Mouse (Mus musculus): Measurements from ENCODE around the gene Trpm3.

Gene Trpm3

DNA sequence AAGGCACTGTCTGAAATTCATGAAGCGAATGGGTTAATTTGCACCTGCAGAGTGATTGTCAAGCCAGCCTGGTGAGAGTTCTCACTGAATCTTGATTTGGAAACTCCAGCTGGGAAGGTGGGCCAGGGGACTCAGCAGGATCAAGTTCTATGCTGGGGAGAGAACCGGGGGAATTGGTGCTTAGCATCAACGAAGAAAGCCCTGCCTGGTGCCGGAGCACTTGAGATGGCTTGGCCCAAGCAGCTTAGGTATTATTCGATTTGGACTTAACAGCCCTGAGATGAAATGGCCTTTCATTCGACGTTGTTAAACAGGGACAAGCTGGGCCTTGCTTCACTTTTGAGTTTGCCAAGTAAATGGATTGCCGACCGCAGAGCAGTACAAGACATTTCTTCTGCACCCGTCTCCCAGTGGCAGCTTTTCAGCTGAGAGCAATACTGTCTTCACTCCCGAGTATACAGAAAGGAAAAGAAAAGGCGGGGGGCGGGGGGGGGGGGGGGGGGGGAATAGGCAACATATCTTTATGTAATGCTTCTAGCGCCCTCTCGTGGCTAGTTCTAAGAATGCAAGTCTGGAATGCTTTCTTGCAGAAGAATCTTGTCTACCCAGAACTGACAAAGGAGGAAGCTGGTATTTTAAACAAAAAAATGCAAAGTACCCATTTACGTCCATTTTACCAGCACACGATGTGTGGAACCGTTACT is 165.3 kb downstream of the Trpm3 start:
- DNase-seq (ENCODE audit: low spot score in 2 of 2): peak; percentile 92 to 95

DNA sequence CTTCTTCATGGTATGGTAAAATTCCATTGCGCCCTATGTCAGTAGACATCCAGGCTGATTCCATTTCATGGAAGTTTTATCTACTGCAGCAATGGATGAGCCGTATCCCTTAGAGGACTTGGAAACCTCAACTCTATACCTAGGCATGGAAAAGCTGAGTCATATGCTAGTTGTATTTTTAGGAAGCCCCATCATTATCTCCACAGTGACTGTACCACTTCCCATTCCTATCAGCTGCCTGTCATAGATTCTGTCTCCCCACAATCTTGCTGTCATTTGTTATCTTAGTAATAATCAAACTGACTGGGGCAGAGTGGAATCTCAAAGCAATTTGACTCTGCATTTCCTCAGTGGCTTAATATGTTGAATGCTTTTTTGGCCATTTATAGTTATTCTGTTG is 169.2 kb downstream of the Trpm3 start:
- no peak for DNase-seq (ENCODE audit: low spot score in 2 of 2)

DNA sequence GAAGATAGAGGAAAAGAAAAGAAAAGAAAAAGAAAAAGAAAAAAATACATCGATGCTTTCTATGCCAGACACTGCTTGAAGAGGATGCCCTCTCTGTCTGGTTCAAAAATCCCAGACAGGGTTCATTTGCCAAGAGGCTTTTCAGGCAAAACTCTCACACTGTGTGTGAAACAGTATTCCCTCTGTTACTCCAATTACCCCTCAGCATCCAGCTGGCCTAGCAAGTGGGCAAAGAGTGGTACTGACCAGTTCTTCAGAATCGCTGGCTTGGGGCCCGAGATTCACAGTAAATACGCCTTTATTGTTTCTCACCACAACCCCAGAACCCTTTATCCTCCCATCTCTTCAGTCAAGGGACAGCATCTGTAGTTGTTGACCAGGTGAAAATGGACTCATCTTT is 178.5 kb downstream of the Trpm3 start:
- DNase-seq (ENCODE audit: low spot score in 2 of 2): peak; percentile 68 to 69

GRCm38 (mm10) chr19:22326813-22327212 is 188.0 kb downstream of the Trpm3 start:
- no peak for DNase-seq (ENCODE audit: low spot score in 2 of 2)

DNA sequence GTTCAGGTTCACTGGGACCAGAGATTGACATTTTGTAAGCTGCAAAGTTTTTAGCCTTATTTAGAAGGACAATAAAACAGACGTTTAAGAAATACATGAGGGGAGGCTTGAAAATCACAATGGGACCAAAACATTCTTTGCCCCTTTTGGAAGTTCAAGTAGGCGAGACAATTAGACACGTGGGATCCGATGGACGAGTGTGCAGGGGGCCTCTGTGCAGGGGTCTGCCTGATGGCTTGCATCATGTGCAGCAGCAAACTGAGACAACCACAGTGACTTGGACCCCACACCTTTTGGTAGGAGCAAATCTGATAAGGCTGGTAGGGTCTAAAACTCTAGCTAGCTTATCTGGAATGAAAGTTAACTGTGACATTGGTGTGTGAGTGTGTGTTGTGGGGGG is 188.4 kb downstream of the Trpm3 start:
- no peak for DNase-seq (ENCODE audit: low spot score in 2 of 2)

- DNase-seq (ENCODE audit: low spot score in 2 of 2): no peak
Observed at GRCm38 (mm10) chr19:22336278-22336677, 197.4 kb downstream of the Trpm3 start.

DNA sequence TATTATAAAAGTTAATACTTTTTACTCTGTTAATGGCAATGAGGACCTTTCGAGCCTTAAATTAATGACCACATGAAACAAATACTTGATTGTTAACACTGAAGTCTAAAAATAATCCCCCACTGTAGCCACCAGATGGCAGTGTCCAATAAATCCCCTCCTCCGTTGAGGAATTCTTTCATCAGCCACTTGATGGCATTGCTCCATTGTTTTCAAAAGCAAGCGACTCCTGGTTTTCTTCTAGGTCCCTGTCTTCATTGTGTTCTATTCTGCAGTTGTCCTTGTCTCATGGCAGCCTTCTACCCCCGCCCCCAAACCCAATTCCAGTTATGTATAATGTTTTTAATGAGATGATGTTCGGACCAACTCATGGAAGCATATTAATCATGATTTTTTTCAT is 198.6 kb downstream of the Trpm3 start:
- DNase-seq (ENCODE audit: low spot score in 2 of 2): peak; percentile 60 to 70

DNA sequence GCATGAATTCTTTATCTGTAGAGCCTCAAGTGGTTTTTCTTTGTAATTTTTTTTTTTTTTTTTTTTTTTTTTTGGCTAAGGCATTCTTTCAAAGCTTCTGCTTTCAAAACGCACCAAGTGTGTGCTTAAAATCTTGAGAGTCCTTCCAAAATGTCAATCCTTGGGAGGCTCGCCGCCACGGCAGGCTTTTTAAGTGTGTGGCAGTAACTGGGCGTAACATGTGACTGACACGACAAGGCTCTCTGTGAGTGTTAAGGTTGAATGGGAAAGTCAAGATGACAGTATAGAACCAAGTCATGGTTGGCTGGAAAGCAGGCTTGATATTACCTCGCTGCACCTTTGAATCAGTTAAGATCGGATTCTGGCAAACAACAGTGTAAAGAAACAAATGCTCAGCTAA is 200.1 kb downstream of the Trpm3 start:
- DNase-seq (ENCODE audit: low spot score in 2 of 2): no peak

DNA sequence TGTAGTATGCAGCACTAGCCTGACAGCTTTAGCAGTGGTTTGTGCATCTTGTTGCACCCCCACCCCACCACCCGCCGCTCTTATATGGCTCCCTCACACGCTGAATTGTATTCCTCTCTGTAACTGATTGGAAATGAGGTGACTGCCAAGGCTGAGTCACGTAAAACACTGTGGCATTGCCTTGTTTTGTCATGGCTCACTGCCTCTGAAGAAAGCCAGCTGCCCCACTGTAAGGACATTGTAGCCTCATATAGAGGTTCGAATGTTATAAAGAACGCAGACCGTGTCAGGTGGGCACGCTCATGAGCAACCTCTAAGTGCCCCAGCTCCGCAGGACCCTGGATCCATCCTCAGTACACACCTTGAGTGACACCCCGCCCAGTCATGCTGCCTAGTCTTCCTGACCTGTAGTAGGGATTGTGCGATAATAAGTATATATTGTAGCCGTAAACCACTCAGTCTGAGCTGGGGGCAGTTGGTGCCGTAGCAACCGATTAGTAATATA is 215.2 kb downstream of the Trpm3 start:
- DNase-seq (ENCODE audit: low spot score in 2 of 2): no peak

DNA sequence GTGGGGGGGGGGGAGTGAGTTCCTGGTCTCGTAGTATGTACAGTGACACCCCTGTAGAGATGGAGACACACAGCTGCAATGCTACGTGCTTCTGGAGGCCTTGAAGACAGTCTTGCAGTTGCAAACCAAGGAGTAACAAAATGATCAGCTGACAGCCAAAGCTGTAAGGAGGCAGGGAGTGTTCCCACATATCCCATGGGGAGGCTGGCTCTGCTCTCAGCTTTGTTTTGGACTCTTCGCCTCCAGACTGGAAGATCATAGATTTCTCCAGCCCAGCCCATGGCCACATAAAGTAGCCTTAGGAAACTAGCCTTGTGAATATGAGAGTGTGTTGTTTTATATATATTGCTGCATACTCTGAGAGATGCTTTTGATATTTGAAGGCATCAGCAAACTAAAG is 248.0 kb downstream of the Trpm3 start:
- no peak for DNase-seq (ENCODE audit: low spot score in 2 of 2)

DNA sequence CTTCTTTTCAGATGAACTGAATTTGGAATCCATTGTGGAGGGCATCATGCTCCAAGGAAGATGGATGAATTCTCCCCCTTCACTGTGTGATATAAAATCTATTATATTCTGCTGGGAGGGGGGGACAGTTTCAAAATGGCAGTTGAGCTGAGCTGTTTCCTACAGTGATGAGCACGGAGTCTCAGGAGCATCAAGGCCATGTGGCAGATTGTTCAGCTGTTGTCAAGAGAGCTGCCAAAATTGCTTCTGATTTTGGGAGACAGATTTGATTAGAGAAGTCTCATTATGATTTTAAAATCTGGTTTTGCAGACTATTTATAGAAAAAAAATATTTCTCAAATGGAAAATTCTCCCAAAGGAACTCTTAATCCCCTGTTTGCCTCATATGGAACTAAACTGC is 255.9 kb downstream of the Trpm3 start:
- DNase-seq (ENCODE audit: low spot score in 2 of 2): no peak

- DNase-seq (ENCODE audit: low spot score in 2 of 2): no peak
Observed at GRCm38 (mm10) chr19:22404049-22404448, 265.2 kb downstream of the Trpm3 start.

GRCm38 (mm10) chr19:22418239-22418638 is 279.4 kb downstream of the Trpm3 start:
- no peak for DNase-seq (ENCODE audit: low spot score in 2 of 2)

DNA sequence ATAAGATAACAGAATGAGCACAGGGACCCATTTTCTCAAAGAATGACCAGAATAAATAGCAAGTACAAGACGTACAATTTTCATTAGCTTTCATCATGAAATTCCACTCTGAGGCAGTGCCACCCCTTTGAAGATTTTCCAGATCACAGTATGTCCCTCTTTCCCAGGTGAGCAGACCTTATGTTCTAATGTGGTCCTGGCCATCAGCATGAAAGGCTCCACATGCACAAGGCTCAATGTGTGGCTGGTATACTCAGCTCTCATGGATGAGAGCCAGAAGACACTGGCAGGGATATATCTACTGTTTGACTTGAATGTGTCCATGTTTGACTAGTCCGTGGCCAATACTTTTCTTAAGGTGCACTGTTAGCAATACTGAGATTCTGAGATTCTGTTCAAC is 298.4 kb downstream of the Trpm3 start:
- no peak for DNase-seq (ENCODE audit: low spot score in 2 of 2)

DNA sequence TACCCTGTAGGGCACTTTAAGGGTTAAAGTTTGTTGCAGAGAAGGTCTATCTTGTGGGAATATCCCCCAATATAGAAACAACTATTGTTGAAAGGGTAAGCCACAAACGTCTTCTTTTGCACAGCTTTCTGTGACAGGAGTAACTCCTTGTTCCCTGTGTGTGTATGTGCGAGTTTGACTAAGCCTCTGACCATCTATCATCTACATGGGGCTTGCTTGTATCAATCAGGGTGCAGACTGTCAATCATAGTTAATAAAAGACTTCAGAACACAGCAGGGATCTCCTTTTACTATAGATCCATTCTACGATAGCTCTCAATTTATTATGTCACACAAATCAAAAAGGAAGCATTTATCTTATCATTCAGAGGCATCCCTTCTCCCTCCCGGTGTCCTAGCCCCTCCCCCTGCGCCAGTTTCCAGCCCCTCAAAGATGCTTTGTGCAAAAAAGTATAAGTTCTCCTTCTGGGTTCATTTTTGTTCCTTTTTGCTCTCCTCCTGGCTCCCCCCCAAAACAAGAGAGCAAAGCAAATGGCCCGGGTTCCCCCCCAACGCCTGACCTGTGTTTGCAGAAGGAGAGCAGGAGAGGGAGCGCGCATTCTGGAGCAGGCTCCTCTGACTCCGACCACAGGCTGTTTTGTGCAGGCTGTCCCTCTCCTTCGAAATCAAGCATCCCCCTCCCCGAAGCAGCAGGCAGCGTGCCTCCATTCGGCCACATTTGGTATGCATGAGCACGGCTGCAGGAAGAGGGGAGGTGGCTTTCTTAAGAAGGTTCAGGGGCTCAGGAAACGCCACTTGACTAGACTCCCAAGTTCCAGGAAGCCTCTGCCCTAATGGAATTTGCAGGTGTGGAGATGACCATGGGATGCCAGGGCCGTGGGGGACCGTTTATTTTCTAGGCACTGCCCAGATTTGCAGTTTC is 308.8 kb downstream of the Trpm3 start:
- peak; percentile 57 to 58 for DNase-seq (ENCODE audit: low spot score in 2 of 2)

- peak in 1 of 2 experiments; percentile 34 for DNase-seq (ENCODE audit: low spot score in 2 of 2)
Observed at GRCm38 (mm10) chr19:22448340-22449288, 309.8 kb downstream of the Trpm3 start.

DNA sequence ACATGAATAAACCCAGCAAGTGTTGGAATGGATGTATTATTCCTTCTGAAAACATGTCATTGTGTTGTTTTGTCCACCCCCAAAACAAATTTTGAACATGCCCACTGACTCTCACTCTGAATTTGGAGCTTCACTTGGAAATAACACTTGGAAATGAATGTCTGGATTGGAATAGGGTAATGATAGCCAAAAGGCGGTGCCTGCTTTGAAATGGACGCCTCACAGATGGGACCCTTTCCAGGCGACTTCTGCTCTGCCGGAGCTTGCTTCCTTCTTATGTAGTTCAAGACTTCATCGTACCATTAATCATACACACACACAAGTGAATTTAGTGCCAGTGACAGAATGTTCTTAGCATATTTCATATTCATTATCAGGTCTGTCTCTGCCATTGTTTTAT is 312.4 kb downstream of the Trpm3 start:
- DNase-seq (ENCODE audit: low spot score in 2 of 2): peak in 1 of 2 experiments; percentile 37

GRCm38 (mm10) chr19:22456935-22457334 is 318.1 kb downstream of the Trpm3 start:
- DNase-seq (ENCODE audit: low spot score in 2 of 2): no peak

GRCm38 (mm10) chr19:22462043-22462442 is 323.2 kb downstream of the Trpm3 start:
- DNase-seq (ENCODE audit: low spot score in 2 of 2): no peak

DNA sequence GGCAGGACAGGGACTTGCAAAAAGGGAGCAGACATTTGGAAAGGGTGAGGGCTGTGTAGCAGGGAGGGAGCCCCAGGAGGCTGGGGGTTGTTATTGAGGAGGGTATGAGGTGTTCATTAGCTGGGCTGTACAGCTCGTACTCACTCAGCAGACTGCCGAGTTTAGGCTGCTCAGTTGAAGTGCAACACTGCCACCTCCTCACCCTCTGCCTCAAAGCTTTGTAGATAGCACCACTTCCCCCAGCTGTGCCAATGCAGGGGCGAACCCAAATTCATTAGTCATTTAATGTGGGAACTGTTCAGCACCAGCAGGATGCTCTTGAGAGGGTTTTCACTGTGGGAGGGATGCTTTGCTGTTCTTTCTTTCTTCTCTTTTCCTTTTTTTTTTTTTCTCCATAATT is 324.7 kb downstream of the Trpm3 start:
- DNase-seq (ENCODE audit: low spot score in 2 of 2): peak; percentile 42 to 44

DNA sequence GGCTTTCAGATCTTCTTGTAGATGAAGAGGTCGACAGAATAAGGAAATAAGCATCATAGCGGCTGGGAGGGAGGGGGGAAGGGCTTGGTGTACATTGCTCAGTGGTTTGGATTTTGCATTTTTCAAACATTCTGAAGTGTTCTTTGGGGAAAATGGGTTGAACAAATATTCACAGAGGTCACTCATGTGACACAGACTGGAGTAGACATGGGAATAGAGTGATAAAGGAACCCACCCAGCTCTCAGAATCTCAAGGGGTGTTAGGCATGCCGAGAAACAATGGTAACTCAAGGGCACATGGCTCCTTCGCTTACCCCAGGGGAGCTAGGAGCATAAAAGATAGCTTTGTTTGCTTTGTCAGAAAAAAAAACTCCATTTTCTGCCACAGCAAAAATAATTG is 330.8 kb downstream of the Trpm3 start:
- no peak for DNase-seq (ENCODE audit: low spot score in 2 of 2)
